Mouse (Mus musculus) liver, embryonic 16.5 days (tissue): ENCODE data around the gene Gm10277. TPM values are rescaled to one million over a fixed set of nuclear protein-coding genes. Genes with fewer than 3 reads are reported as not detected.
"Not testable (repeated sequence)": the region's sequence is repeated elsewhere in the genome, so short reads cannot be mapped to it uniquely, and the experiment has no call there.

ENCODE experiments used
- ATAC-seq: fragments of 200-750 bp; cut with Nextera tagmentation; 2 replicates; pipeline ENCODE4 v1.8.0; 2017; ENCODE audit warnings: low read depth, mild to moderate bottlenecking, moderate number of reproducible peaks, moderate library complexity
- H3K27ac ChIP-seq: fragments of 300-500 bp; sonication (generic); 2 replicates; pipeline ENCODE4 v1.5.1; 2014; ENCODE audit warnings: mild to moderate bottlenecking, low read length
- H3K27me3 ChIP-seq: fragments of 300-500 bp; sonication (generic); 2 replicates; pipeline ENCODE4 v1.6.1; 2014; ENCODE audit warnings: low read depth, low read length, mixed read lengths; ENCODE audit not compliant: control insufficient read depth, insufficient read depth
- H3K36me3 ChIP-seq: fragments of 300-500 bp; sonication (generic); 2 replicates; pipeline ENCODE4 v1.6.1; 2014; ENCODE audit warnings: mild to moderate bottlenecking; ENCODE audit not compliant: control insufficient read depth, insufficient read depth
- H3K4me1 ChIP-seq: fragments of 300-500 bp; sonication (generic); 2 replicates; pipeline ENCODE4 v1.6.1; 2014; ENCODE audit warnings: low read depth, low read length, mixed read lengths; ENCODE audit not compliant: control insufficient read depth
- H3K4me2 ChIP-seq: fragments of 300-500 bp; sonication (generic); 2 replicates; pipeline ENCODE4 v1.6.1; 2014; ENCODE audit warnings: low read depth, low read length, mixed read lengths
- H3K4me3 ChIP-seq: fragments of 300-500 bp; sonication (generic); 2 replicates; pipeline ENCODE4 v1.5.1; 2014; ENCODE audit warnings: low read depth, mild to moderate bottlenecking, low read length
- H3K9ac ChIP-seq: fragments of 300-500 bp; sonication (generic); 2 replicates; pipeline ENCODE4 v1.6.1; 2014; ENCODE audit warnings: low read depth, low read length
- H3K9me3 ChIP-seq: fragments of 300-500 bp; sonication (generic); replicated peaks from 2 replicates; pipeline ENCODE4 v1.6.1; 2016; ENCODE audit warnings: low read length; ENCODE audit not compliant: control insufficient read depth
- WGBS: fragments of 180-500 bp; shearing (Covaris S2); extraction: QIAGEN DNeasy Blood & Tissue Kit; methylation state at CpG from one replicate; pipeline ENCODE4 v1.1.7; 2014; ENCODE audit not compliant: insufficient replicate concordance; 5-methylcytosine and 5-hydroxymethylcytosine counted together
- polyA plus RNA-seq: library from polyadenylated mRNA; unstranded; fragments of >200 nt; fragmentation: Nextera tagmentation; extraction: Ambion mirVana; gene quantifications from 2 replicates; pipeline ENCODE4 v1.2.1, GENCODE M21; 2015

Gene Gm10277
- polyA plus RNA-seq, 1 experiment from 2014 or later: 0.81 TPM

GRCm38 (mm10) chr11:77753469-77753868 lies 34.1 kb downstream of the Gm10277 start:
- Histone ChIP-seq H3K9me3 (no peaks in the 10 kb centered on the region), H3K27ac (peak overlapping the region; percentile 65), H3K27me3 (no peaks in the 10 kb centered on the region), H3K36me3 (no peaks in the 10 kb centered on the region), H3K4me3 (no peak overlapping the region), H3K9ac (no peak overlapping the region), H3K4me2 (peak overlapping the region; percentile 31), H3K4me1 (peaks cover 25% of the 10 kb centered on the region)
- peak; percentile 65 for ATAC-seq
- WGBS: 18% methylated on average over 3 of the region's 3 CpGs

- no peaks in the 10 kb centered on the region for H3K36me3 ChIP-seq
- 0 out of 2 replicates have a peak overlapping the region, but pooled peaks have one; percentile 29 for H3K9ac ChIP-seq
- no peaks in the 10 kb centered on the region for H3K9me3 ChIP-seq
- H3K27ac ChIP-seq: peak overlapping the region; percentile 65
- peak; percentile 81 for ATAC-seq
- peaks cover 25% of the 10 kb centered on the region for H3K4me1 ChIP-seq
- no peak overlapping the region for H3K4me3 ChIP-seq
- H3K27me3 ChIP-seq: no peaks in the 10 kb centered on the region
- peak overlapping the region; percentile 31 for H3K4me2 ChIP-seq
- WGBS: 32% methylated on average over 5 of the region's 5 CpGs
Observed at GRCm38 (mm10) chr11:77752525-77752924, 35.0 kb downstream of the Gm10277 start.

- Histone ChIP-seq H3K9me3 (no peaks in the 10 kb centered on the region), H3K36me3 (no peaks in the 10 kb centered on the region)
- WGBS: 67% methylated on average over 5 of the region's 5 CpGs
Observed at GRCm38 (mm10) chr11:77748996-77749395, 38.6 kb downstream of the Gm10277 start.

GRCm38 (mm10) chr11:77747103-77747502 lies 40.4 kb downstream of the Gm10277 start:
- not testable (repeated sequence) for H3K4me2 ChIP-seq, H3K27me3 ChIP-seq, H3K36me3 ChIP-seq, H3K9ac ChIP-seq, H3K9me3 ChIP-seq, H3K4me3 ChIP-seq, H3K27ac ChIP-seq
- H3K4me1 ChIP-seq: peaks cover 13% of the 10 kb centered on the region
- WGBS: 70% methylated on average over 14 of the region's 15 CpGs
- peak; percentile 51; the same call in 1 of the 2 replicates for ATAC-seq

More at GRCm38 (mm10) chr11:77748996-77749395, 38.6 kb downstream of the Gm10277 start:
- Histone ChIP-seq H3K27me3 (no peaks in the 10 kb centered on the region), H3K4me2 (no peak overlapping the region), H3K27ac (no peak overlapping the region), H3K4me3 (no peak overlapping the region), H3K4me1 (peaks cover 32% of the 10 kb centered on the region), H3K9ac (no peak overlapping the region)
- no peak for ATAC-seq

- no peak overlapping the region for H3K9ac ChIP-seq
- no peaks in the 10 kb centered on the region for H3K27me3 ChIP-seq
- H3K9me3 ChIP-seq: no peaks in the 10 kb centered on the region
- ATAC-seq: peak; percentile 79
- no peak overlapping the region for H3K4me2 ChIP-seq
- H3K4me3 ChIP-seq: no peak overlapping the region
- H3K27ac ChIP-seq: no peak overlapping the region
- WGBS: 32% methylated on average over 4 of the region's 4 CpGs
- no peaks in the 10 kb centered on the region for H3K36me3 ChIP-seq
- H3K4me1 ChIP-seq: peaks cover 10% of the 10 kb centered on the region
Observed at GRCm38 (mm10) chr11:77746652-77747051, 40.9 kb downstream of the Gm10277 start.

- Histone ChIP-seq H3K9ac (no peak overlapping the region), H3K27ac (no peak overlapping the region), H3K4me1 (peaks cover 10% of the 10 kb centered on the region), H3K4me3 (no peak overlapping the region), H3K9me3 (no peaks in the 10 kb centered on the region), H3K4me2 (no peak overlapping the region), H3K27me3 (no peaks in the 10 kb centered on the region), H3K36me3 (no peaks in the 10 kb centered on the region)
- WGBS: 25% methylated on average over 6 of the region's 6 CpGs
- no peak for ATAC-seq
Observed at GRCm38 (mm10) chr11:77743966-77744365, 43.6 kb downstream of the Gm10277 start.

- H3K36me3 ChIP-seq: no peaks in the 10 kb centered on the region
- 52% methylated on average over 7 of the region's 7 CpGs for WGBS
- no peak overlapping the region for H3K4me2 ChIP-seq
- H3K27me3 ChIP-seq: no peaks in the 10 kb centered on the region
- ATAC-seq: no peak
- no peak overlapping the region for H3K9ac ChIP-seq
- H3K9me3 ChIP-seq: no peaks in the 10 kb centered on the region
- no peaks in the 10 kb centered on the region for H3K4me1 ChIP-seq
- no peak overlapping the region for H3K4me3 ChIP-seq
- no peak overlapping the region for H3K27ac ChIP-seq
Observed at GRCm38 (mm10) chr11:77738555-77738954, 49.0 kb downstream of the Gm10277 start.

GRCm38 (mm10) chr11:77737289-77737688 lies 50.3 kb downstream of the Gm10277 start:
- no peaks in the 10 kb centered on the region for H3K4me1 ChIP-seq
- no peak overlapping the region for H3K4me3 ChIP-seq
- H3K27ac ChIP-seq: no peak overlapping the region
- ATAC-seq: no peak
- H3K36me3 ChIP-seq: no peaks in the 10 kb centered on the region
- no peaks in the 10 kb centered on the region for H3K27me3 ChIP-seq
- no peak overlapping the region for H3K9ac ChIP-seq
- WGBS: 1% methylated on average over 6 of the region's 6 CpGs
- H3K9me3 ChIP-seq: no peaks in the 10 kb centered on the region
- H3K4me2 ChIP-seq: no peak overlapping the region
